Mouse (Mus musculus) embryonic facial prominence, embryonic 14.5 days (tissue): ENCODE data around the gene D130052B06Rik. TPM values are rescaled to one million over a fixed set of nuclear protein-coding genes. Genes with fewer than 3 reads are reported as not detected.

ENCODE experiments used
- polyA plus RNA-seq: library from polyadenylated mRNA; unstranded; fragments of >200 nt; fragmentation: Nextera tagmentation; extraction: Ambion mirVana; gene quantifications from 2 replicates; pipeline ENCODE4 v1.2.1, GENCODE M21; 2014

The D130052B06Rik gene
- polyA plus RNA-seq, 1 experiment from 2014 or later: not detected

Other genes starting within 250 kb of the D130052B06Rik start
- gene Ranbp17, start 85.6 kb upstream of the D130052B06Rik start, polyA plus RNA-seq: 5.7 and 7.8 TPM in 2 replicates
- gene Gabrp, start 20.3 kb upstream of the D130052B06Rik start, polyA plus RNA-seq: 1.0 and 4.1 TPM in 2 replicates